Mouse (Mus musculus): ENCODE results near the gene Il17rc.

Il17rc gene

GRCm38 (mm10) chr6:113501388-113502084 lies 30.3 kb downstream of the Il17rc start, which contains the start of gene Prrt3:
Gene Prrt3, minus strand, starts transcription at chr6:113501931.
- DNase-seq = peak; percentile 84

- DNase-seq = no peak
These were observed 31.6 kb downstream of the Il17rc start for GRCm38 (mm10) chr6:113502801-113503200.

GRCm38 (mm10) chr6:113505689-113506088 lies 34.5 kb downstream of the Il17rc start:
- DNase-seq = no peak

- DNase-seq = no peak
These were observed 35.9 kb downstream of the Il17rc start for GRCm38 (mm10) chr6:113507130-113507529.

- no peak for DNase-seq
These were observed 37.2 kb downstream of the Il17rc start for GRCm38 (mm10) chr6:113508272-113508946.

GRCm38 (mm10) chr6:113508947-113509280 lies 37.7 kb downstream of the Il17rc start:
- DNase-seq = peak; percentile 86

- DNase-seq = no peak
These were observed 42.7 kb downstream of the Il17rc start for GRCm38 (mm10) chr6:113513944-113514343.

- DNase-seq = no peak
These were observed 43.4 kb downstream of the Il17rc start for GRCm38 (mm10) chr6:113514600-113514999.

- no peak for DNase-seq
These were observed 46.3 kb downstream of the Il17rc start for GRCm38 (mm10) chr6:113517434-113518080.

- DNase-seq = no peak
These were observed 51.1 kb downstream of the Il17rc start for GRCm38 (mm10) chr6:113522310-113522709.

- DNase-seq = no peak
These were observed 52.2 kb downstream of the Il17rc start for GRCm38 (mm10) chr6:113523420-113523819.

- DNase-seq = peak; percentile 90
These were observed 60.0 kb downstream of the Il17rc start, which contains the start of the genes Emc3 and Fancd2 for GRCm38 (mm10) chr6:113530932-113531839. Gene Emc3, minus strand, starts transcription at chr6:113531652. Gene Fancd2, plus strand, starts transcription at chr6:113531682.

GRCm38 (mm10) chr6:113531840-113532404 lies 60.7 kb downstream of the Il17rc start:
- no peak for DNase-seq

Measured in cerebellum, adult 9-10 months (tissue).